Mouse (Mus musculus) embryo, embryonic 11 days (tissue): ENCODE measurements at regions not wholly inside any gene's neighbourhood (a gene's known extent, or its start where the extent isn't known, plus 50 kb on each side); places are given as distances from the start of the nearest gene placed in this dataset.

Experiments used
- DNase-seq: peaks from one replicate; pipeline ENCODE4 v3.0.0-alpha.2; 2015

GRCm38 (mm10) chr19:52321626-52322025 is 57.5 kb downstream of the Ins1 start:
- peak; percentile 14 for DNase-seq

DNA sequence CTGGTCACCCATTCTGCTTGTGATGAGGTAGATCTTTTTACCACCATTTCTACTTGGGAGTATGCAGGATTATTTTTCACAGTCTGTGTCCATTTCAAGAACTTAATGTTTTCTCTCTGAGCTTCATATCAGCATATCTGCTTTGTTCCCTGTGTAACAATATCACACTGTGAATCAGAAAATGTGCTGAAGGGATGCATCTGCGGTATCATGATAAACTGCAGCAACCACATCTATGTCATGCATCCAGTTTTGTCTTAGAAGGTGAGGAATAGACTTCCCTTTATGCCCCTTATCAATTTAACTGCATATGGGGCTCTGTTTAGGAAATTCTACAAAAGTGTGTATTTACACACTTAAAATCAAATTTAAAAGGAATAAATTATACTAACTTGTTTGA is 67.3 kb downstream of the Ins1 start:
- no peak for DNase-seq

DNA sequence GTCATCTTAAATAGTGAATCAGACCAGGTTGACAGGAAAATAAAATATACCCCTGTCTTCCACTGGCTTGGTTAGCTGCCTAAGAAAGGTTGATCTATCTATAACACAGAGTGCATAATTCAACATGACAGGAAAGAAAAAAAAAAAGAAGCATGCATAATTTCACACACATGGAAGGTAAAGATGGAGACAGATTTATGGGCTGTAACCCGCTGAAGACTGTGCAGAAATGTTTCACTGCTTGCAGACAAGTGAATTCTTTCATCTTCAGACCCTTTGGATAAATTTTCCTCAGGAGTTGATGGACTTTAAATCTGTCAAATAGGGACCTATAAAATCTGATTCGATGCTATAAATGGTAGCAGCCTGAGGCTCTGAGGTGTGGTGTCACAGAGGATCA is 91.1 kb downstream of the Ins1 start:
- peak; percentile 14 for DNase-seq

DNA sequence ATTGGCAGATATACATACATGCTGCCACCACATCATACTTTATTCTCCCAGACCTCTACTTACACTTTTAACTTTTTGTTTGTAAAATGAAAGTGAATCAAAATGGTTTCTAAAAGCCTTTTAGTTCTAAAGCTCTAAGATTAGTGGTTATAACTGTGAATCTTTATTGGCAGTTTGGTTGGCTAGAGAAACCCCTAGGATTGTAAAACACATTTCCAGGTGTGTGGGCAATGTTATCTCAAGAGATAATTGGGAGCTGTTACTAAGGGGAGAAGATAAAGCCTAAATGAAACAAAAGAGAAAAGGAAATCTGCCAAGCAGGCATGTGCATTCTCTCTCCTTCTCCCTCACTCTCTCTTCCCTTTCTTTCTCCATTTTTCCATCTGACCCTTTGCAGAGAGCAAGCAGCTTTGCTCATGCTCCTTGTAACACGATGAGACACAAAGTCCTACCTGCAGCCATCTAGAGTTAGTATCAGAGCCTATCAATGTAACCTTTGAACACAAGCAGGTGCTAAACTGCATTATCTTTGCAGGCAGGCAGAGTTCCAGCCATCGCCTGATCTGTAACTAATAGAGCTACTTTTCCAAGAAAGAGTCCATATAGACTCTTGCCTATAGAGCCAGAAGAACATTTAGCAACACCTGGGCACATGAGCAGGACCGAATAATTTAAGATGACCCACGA is 110.9 kb downstream of the Ins1 start:
- no peak for DNase-seq

DNA sequence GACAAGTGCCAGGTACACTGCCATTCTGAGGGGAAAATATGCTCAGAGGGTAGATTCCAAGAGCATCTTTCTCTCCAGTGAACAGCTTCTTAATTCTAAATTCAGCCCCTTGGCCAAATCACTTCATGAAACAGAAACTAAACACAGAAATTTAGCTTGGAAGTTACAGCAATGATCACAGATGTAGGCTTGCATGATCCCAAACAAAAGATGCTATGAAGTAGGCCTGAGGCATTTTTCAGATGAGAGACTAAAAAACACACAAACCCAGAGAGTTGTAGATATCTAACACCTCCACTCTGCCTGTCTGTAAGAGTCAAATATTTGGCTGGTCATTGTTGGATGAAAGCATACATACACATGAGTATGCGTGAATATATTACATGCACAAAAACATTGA is 142.6 kb downstream of the Ins1 start:
- DNase-seq = no peak

GRCm38 (mm10) chr19:52428768-52429167 is 164.7 kb downstream of the Ins1 start:
- DNase-seq = no peak

- DNase-seq = no peak
Observed at GRCm38 (mm10) chr19:52442523-52442922, 178.4 kb downstream of the Ins1 start.

DNA sequence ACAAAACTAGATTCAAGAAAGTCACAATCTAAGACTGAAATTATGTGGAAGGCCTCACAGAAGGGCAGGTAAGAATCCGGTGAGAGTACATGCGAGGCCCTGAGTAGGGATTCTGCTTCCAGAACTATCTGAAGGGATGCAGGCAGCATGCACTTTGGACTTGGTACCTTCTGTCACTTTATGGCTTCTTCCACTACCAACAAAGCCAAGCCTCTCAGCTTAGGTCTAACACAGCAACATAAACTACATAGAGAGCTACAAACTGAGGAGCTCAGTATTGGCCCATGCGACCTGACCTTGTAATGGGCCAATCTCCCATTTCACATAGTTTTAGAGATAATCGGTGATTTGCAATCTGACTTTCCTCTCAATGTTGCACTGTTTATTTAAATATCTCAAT is 184.8 kb downstream of the Ins1 start:
- DNase-seq = no peak

- no peak for DNase-seq
Observed at GRCm38 (mm10) chr19:52449392-52449791, 185.3 kb downstream of the Ins1 start.
